Mouse (Mus musculus) skeletal muscle tissue, adult 2 months (tissue): ENCODE data around the gene Kmt2d.
A peak's percentile ranks its signal among the peaks of the same experiment; 100 is the strongest.

ENCODE experiments used
- DNase-seq: peaks from one replicate; pipeline ENCODE4 v3.0.0-alpha.2; 2012; ENCODE audit warnings: low read depth, low spot score

Gene Kmt2d

DNA sequence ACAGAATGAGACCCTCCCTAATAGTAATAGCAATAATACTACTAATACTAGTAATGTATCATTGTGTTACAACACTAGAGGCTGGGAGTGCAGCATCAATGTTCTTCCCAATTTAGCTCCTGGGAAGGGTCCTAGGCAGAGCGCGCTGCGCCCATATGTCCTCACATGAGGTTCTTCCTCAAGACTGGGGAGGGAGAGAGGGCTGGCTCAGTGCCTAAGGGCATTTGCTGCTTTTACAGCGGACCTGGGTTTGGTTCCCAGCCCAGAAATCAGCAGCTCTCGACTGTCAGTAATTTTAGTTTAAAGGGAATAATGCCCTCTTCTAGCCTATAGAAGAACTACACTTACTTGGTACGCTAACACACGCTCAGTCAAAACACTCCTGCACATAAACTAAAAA lies 16.5 kb upstream of the Kmt2d start:
- no peak for DNase-seq

GRCm38 (mm10) chr15:98886667-98887387 lies 15.8 kb upstream of the Kmt2d start:
- no peak for DNase-seq

DNA sequence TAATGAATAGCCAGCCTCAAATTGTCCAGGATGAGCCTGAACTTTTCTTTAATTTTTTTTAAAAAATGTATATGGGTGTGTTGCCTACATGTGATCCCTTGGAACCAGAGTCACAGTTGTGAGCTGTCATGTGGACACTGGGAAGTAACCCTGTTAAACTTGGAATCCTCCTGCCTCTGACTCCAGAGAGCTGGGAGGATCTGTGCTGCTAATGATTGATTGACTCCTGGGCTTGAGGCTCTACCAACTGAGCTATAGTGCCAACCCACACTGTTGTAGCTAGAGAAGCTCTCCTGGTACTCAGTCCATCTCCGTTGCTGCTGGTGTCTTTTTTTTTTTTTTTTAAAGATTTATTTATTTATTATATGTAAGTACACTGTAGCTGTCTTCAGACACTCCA lies 13.1 kb upstream of the Kmt2d start:
- DNase-seq = no peak

DNA sequence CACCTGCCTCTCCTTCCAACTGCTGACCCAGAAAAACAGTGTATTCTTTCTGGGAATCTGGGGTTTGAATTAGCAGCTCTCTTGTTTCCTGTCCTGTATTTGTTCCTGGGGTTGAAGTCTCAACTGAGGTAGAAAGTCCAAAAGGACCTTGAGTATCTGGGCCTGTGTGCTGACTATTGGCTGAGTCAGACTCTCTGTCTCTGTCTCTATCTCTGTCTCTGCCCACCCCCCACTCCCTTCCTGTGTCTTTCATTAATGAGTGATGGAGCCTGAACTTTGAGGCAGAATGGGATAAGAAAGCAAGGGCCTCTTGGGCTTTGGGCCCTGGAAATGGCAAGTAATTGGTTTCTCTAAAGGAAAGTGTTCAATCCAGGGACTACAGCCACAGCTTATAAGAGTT lies 12.7 kb upstream of the Kmt2d start:
- DNase-seq = no peak

- DNase-seq = no peak
Measured at GRCm38 (mm10) chr15:98881656-98882008, 10.6 kb upstream of the Kmt2d start.

DNA sequence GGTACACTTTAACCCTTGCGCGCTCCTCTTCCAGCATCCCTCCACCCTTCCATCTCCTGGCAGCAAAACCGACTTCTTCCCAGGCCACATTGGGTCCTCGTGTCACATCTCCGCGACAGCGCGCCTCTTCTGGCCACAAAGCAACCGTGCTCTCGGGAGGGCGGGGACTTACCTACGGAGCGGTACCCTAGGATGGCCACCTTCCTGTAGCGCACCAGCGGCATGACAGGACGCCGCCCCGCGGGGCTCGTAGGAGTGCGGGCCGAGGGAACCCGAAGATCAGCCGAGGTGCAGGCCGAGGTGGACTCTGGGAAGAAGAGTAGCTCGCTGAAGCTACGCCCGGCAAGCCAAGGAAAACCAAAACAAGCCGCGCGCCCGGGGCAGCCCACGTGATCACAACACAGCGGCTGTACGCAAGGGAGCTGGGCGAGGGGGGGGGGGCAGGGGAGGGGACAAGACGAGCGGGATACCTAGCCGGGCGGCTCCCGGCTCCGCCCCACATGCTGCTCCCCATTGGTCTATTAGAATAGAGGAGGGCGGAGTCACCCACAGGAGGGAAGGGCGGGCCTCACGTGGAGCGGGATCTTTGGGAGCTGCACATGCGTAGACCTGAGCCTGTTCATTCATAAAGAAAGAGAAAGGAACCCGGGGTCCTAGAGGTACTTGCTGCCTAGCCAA lies 10.1 kb upstream of the Kmt2d start:
- peak; percentile 91 for DNase-seq

DNA sequence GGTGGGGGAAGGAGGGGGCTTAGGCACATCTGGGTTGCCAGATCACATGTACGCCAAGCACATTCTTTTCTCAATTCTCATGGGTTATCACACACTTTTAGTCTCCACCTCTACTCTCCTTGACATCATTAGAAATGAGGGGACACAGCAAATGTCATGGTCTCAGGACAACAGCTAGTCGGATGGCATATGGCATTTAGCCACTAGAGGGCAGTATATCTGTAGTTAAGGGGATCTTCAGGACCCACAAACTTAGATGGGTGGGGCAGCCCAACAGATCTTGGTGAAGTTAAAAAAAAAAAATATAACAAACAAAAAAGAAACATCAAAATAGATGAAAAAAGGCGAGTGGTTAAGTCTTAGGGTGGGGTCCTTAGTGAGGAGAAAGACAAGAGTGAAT lies 6.3 kb upstream of the Kmt2d start:
- DNase-seq = peak; percentile 69

GRCm38 (mm10) chr15:98871916-98872888 lies 1.2 kb upstream of the Kmt2d start:
- peak; percentile 93 for DNase-seq

- no peak for DNase-seq
Measured at GRCm38 (mm10) chr15:98870179-98871069, 580 bp downstream of the Kmt2d start.

- DNase-seq = no peak
Measured at GRCm38 (mm10) chr15:98869342-98870178, 1.4 kb downstream of the Kmt2d start.

- DNase-seq = no peak
Measured at GRCm38 (mm10) chr15:98868346-98869063, 2.5 kb downstream of the Kmt2d start.

GRCm38 (mm10) chr15:98867321-98867720 lies 3.7 kb downstream of the Kmt2d start:
- DNase-seq = peak; percentile 63

GRCm38 (mm10) chr15:98866501-98866900 lies 4.5 kb downstream of the Kmt2d start:
- DNase-seq = no peak

- DNase-seq = no peak
Measured at GRCm38 (mm10) chr15:98865771-98866170, 5.2 kb downstream of the Kmt2d start.

- no peak for DNase-seq
Measured at GRCm38 (mm10) chr15:98864951-98865350, 6.1 kb downstream of the Kmt2d start.

DNA sequence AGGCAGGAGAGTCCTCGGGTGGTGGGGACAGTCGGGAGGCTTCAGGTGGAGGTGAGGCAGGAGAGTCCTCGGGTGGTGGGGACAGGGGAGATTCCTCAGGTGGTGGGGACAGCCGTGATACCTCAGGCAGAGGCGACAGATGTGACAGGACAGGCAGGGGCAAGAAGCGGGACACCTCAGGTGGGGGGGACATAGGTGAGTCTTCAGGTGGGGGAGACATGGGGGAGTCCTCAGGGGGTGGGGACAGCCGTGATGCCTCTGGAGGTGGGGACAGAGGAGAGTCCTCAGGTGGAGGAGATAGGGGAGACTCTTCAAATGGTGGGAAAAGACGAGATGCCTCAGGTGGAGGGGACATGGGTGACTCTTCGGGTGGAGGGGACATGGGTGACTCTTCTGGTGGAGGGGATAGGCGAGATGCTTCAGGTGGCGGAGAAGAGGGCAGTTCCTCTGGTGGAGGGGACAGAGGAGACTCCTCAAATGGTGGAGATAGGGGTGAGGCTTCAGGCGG lies 7.5 kb downstream of the Kmt2d start:
- no peak for DNase-seq

GRCm38 (mm10) chr15:98861701-98862410 lies 9.1 kb downstream of the Kmt2d start:
- no peak for DNase-seq

- no peak for DNase-seq
Measured at GRCm38 (mm10) chr15:98860921-98861320, 10.1 kb downstream of the Kmt2d start.
